Mouse (Mus musculus): ENCODE data around the gene Gm13275. TPM values are rescaled to one million over a fixed set of nuclear protein-coding genes. Genes with fewer than 3 reads are reported as not detected.
"Not testable (repeated sequence)": the region's sequence is repeated elsewhere in the genome, so short reads cannot be mapped to it uniquely, and the experiment has no call there.

Gene Gm13275
- polyA plus RNA-seq, 1 experiment from 2014 or later = not detected

DNA sequence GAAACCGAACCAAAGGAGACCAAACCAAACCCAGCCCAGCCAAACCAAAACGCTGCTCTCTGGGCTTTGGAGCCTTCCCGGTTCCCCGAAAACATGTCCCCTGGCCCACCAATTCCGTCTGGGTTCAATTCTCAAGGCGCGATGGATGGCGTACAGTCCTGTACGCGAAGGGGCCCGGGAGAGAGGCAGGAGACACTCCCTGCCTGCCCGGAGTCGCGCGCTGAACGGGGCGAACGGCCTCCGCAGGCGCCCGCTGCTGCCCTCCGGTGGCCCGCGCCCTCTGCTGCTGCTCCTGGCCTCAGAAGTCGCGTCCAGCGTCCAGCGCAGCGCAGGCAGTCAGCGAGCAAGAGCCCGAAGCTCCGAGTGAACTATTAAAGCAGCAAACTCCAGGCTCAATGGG is 20.8 kb upstream of the Gm13275 start, which contains the start of gene Gm13290:
Gene Gm13290, plus strand, starts transcription at position 301 of the 400 bp plus-strand sequence.
- not testable (repeated sequence) for ATAC-seq (replicated peaks); H3K9ac ChIP-seq; H3K27me3 ChIP-seq (replicated peaks); H3K4me1 ChIP-seq; H3K9me3 ChIP-seq; H3K4me3 ChIP-seq; H3K4me2 ChIP-seq; H3K36me3 ChIP-seq (replicated peaks); H3K27ac ChIP-seq
- no CpG with 5 or more reads among the region's 32 CpGs for WGBS

DNA sequence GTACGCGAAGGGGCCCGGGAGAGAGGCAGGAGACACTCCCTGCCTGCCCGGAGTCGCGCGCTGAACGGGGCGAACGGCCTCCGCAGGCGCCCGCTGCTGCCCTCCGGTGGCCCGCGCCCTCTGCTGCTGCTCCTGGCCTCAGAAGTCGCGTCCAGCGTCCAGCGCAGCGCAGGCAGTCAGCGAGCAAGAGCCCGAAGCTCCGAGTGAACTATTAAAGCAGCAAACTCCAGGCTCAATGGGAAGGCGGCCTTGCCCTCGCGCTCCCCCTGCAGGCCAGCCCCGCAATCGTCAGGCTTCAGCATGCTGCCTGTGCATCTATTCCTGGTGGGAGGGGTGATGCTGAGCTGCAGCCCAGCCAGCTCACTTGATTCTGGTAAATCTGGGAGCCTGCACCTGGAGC is 17.7 kb upstream of the Gm13275 start, which contains the start of gene Gm13289:
Gene Gm13289, plus strand, starts transcription at position 301 of the 400 bp plus-strand sequence.
- H3K4me3 ChIP-seq; ATAC-seq (replicated peaks); H3K9me3 ChIP-seq; H3K9ac ChIP-seq; H3K36me3 ChIP-seq (replicated peaks); H3K4me1 ChIP-seq; H3K27ac ChIP-seq; H3K27me3 ChIP-seq (replicated peaks); H3K4me2 ChIP-seq: not testable (repeated sequence)
- no CpG with 5 or more reads among the region's 29 CpGs for WGBS

DNA sequence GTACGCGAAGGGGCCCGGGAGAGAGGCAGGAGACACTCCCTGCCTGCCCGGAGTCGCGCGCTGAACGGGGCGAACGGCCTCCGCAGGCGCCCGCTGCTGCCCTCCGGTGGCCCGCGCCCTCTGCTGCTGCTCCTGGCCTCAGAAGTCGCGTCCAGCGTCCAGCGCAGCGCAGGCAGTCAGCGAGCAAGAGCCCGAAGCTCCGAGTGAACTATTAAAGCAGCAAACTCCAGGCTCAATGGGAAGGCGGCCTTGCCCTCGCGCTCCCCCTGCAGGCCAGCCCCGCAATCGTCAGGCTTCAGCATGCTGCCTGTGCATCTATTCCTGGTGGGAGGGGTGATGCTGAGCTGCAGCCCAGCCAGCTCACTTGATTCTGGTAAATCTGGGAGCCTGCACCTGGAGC is 14.7 kb upstream of the Gm13275 start, which contains the start of gene Gm13272:
Gene Gm13272, plus strand, starts transcription at position 301 of the 400 bp plus-strand sequence.
- not testable (repeated sequence) for H3K36me3 ChIP-seq (replicated peaks); H3K4me2 ChIP-seq; H3K27ac ChIP-seq; H3K4me1 ChIP-seq; H3K9ac ChIP-seq; H3K27me3 ChIP-seq (replicated peaks); ATAC-seq (replicated peaks); H3K9me3 ChIP-seq; H3K4me3 ChIP-seq
- no CpG with 5 or more reads among the region's 29 CpGs for WGBS

DNA sequence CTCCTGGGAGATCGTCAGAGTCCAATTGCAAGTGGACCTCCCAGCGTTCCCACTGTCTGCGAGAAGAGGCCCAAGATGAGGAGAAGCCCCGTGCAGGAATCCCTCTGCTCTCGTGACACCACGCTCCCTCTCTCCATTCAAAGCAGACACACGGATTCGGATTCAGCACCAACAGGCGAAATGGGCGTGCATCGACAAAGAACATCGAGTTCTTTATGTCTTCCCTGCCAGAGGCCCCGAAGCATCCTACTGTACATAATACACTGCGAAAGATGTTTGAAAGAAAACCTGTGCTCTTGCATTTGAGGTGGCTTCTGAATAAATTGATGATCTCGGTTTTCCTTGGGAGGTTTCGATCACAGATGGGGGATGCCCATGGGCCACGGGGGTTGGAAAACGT is 14.0 kb upstream of the Gm13275 start:
- not testable (repeated sequence) for H3K27me3 ChIP-seq (replicated peaks)

DNA sequence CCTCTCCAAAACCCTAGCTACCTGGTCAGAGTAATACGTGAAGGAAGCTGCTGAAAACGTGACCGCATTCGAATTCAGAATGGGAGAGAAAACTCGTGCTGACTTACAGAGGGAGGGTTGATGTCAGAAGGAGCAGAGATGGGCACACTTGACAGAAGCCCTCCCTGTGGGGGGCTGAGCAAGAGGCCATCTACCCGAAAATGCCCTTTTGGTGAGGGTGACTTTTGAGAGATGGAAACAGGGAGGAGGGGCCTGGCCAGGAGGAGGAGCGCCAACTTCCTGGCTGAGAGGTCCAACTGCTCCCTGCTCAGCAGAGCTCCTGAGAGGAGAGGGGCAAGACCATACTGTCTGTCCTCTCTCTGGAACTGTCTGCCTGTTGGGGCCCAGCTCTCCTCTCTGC is 12.5 kb upstream of the Gm13275 start, which contains the start of gene Ifnz:
Gene Ifnz, plus strand, starts transcription at position 301 of the 400 bp plus-strand sequence.
- H3K4me2 ChIP-seq = peak within 1 kb of the TSS; percentile 45
- H3K9me3 ChIP-seq; H3K27me3 ChIP-seq (replicated peaks); H3K36me3 ChIP-seq (replicated peaks); H3K4me1 ChIP-seq; ATAC-seq (replicated peaks); H3K9ac ChIP-seq; H3K27ac ChIP-seq; H3K4me3 ChIP-seq: not testable (repeated sequence)
- WGBS = 19% methylated on average over 4 of the region's 7 CpGs

More for the DNA sequence above, 14.0 kb upstream of the Gm13275 start:
- not testable (repeated sequence) for H3K9me3 ChIP-seq; H3K4me2 ChIP-seq; H3K36me3 ChIP-seq (replicated peaks); ATAC-seq (replicated peaks); H3K4me1 ChIP-seq; H3K4me3 ChIP-seq; H3K27ac ChIP-seq; H3K9ac ChIP-seq
- 52% methylated on average over 16 of the region's 18 CpGs for WGBS

DNA sequence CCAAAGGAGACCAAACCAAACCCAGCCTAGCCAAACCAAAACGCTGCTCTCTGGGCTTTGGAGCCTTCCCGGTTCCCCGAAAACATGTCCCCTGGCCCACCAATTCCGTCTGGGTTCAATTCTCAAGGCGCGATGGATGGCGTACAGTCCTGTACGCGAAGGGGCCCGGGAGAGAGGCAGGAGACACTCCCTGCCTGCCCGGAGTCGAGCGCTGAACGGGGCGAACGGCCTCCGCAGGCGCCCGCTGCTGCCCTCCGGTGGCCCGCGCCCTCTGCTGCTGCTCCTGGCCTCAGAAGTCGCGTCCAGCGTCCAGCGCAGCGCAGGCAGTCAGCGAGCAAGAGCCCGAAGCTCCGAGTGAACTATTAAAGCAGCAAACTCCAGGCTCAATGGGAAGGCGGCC is 12.0 kb upstream of the Gm13275 start:
- not testable (repeated sequence) for H3K9ac ChIP-seq; H3K27me3 ChIP-seq (replicated peaks); H3K4me1 ChIP-seq; H3K36me3 ChIP-seq (replicated peaks); ATAC-seq (replicated peaks); H3K27ac ChIP-seq; H3K4me3 ChIP-seq; H3K9me3 ChIP-seq
- 0% methylated on average over 15 of the region's 31 CpGs for WGBS
- H3K4me2 ChIP-seq = peak overlapping the region; percentile 45

DNA sequence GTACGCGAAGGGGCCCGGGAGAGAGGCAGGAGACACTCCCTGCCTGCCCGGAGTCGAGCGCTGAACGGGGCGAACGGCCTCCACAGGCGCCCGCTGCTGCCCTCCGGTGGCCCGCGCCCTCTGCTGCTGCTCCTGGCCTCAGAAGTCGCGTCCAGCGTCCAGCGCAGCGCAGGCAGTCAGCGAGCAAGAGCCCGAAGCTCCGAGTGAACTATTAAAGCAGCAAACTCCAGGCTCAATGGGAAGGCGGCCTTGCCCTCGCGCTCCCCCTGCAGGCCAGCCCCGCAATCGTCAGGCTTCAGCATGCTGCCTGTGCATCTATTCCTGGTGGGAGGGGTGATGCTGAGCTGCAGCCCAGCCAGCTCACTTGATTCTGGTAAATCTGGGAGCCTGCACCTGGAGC is 8.9 kb upstream of the Gm13275 start, which contains the start of gene Gm13276:
Gene Gm13276, plus strand, starts transcription at position 301 of the 400 bp plus-strand sequence.
- H3K27ac ChIP-seq; H3K9me3 ChIP-seq; H3K36me3 ChIP-seq (replicated peaks); H3K4me2 ChIP-seq; H3K27me3 ChIP-seq (replicated peaks); ATAC-seq (replicated peaks); H3K4me1 ChIP-seq; H3K4me3 ChIP-seq; H3K9ac ChIP-seq: not testable (repeated sequence)
- no CpG with 5 or more reads among the region's 27 CpGs for WGBS

DNA sequence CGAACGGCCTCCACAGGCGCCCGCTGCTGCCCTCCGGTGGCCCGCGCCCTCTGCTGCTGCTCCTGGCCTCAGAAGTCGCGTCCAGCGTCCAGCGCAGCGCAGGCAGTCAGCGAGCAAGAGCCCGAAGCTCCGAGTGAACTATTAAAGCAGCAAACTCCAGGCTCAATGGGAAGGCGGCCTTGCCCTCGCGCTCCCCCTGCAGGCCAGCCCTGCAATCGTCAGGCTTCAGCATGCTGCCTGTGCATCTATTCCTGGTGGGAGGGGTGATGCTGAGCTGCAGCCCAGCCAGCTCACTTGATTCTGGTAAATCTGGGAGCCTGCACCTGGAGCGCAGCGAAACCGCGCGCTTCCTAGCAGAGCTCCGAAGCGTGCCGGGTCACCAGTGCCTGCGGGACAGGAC is 5.9 kb upstream of the Gm13275 start, which contains the start of gene Gm13277:
Gene Gm13277, plus strand, starts transcription at position 231 of the 400 bp plus-strand sequence.
- not testable (repeated sequence) for H3K27ac ChIP-seq; H3K4me3 ChIP-seq; H3K9me3 ChIP-seq; H3K4me1 ChIP-seq; H3K27me3 ChIP-seq (replicated peaks); H3K9ac ChIP-seq; ATAC-seq (replicated peaks); H3K36me3 ChIP-seq (replicated peaks); H3K4me2 ChIP-seq
- WGBS = 0% methylated on average over 3 of the region's 28 CpGs

DNA sequence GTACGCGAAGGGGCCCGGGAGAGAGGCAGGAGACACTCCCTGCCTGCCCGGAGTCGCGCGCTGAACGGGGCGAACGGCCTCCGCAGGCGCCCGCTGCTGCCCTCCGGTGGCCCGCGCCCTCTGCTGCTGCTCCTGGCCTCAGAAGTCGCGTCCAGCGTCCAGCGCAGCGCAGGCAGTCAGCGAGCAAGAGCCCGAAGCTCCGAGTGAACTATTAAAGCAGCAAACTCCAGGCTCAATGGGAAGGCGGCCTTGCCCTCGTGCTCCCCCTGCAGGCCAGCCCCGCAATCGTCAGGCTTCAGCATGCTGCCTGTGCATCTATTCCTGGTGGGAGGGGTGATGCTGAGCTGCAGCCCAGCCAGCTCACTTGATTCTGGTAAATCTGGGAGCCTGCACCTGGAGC is 3.0 kb upstream of the Gm13275 start, which contains the start of gene Gm13278:
Gene Gm13278, plus strand, starts transcription at position 301 of the 400 bp plus-strand sequence.
- H3K9me3 ChIP-seq; H3K27ac ChIP-seq; H3K4me3 ChIP-seq; H3K36me3 ChIP-seq (replicated peaks); H3K4me1 ChIP-seq; H3K9ac ChIP-seq; H3K27me3 ChIP-seq (replicated peaks); H3K4me2 ChIP-seq; ATAC-seq (replicated peaks): not testable (repeated sequence)
- WGBS = no CpG with 5 or more reads among the region's 28 CpGs

DNA sequence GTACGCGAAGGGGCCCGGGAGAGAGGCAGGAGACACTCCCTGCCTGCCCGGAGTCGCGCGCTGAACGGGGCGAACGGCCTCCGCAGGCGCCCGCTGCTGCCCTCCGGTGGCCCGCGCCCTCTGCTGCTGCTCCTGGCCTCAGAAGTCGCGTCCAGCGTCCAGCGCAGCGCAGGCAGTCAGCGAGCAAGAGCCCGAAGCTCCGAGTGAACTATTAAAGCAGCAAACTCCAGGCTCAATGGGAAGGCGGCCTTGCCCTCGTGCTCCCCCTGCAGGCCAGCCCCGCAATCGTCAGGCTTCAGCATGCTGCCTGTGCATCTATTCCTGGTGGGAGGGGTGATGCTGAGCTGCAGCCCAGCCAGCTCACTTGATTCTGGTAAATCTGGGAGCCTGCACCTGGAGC is 2.8 kb downstream of the Gm13275 start, which contains the start of gene Gm13279:
Gene Gm13279, plus strand, starts transcription at position 301 of the 400 bp plus-strand sequence.
- not testable (repeated sequence) for H3K4me1 ChIP-seq; H3K36me3 ChIP-seq (replicated peaks); H3K9me3 ChIP-seq; H3K9ac ChIP-seq; ATAC-seq (replicated peaks); H3K4me2 ChIP-seq; H3K27ac ChIP-seq; H3K4me3 ChIP-seq; H3K27me3 ChIP-seq (replicated peaks)
- WGBS = no CpG with 5 or more reads among the region's 28 CpGs

DNA sequence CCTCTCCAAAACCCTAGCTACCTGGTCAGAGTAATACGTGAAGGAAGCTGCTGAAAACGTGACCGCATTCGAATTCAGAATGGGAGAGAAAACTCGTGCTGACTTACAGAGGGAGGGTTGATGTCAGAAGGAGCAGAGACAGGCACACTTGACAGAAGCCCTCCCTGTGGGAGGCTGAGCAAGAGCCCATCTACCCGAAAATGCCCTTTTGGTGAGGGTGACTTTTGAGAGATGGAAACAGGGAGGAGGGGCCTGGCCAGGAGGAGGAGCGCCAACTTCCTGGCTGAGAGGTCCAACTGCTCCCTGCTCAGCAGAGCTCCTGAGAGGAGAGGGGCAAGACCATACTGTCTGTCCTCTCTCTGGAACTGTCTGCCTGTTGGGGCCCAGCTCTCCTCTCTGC is 5.1 kb downstream of the Gm13275 start, which contains the start of gene Gm13285:
Gene Gm13285, plus strand, starts transcription at position 301 of the 400 bp plus-strand sequence.
- not testable (repeated sequence) for H3K27ac ChIP-seq; H3K4me3 ChIP-seq; H3K36me3 ChIP-seq (replicated peaks); H3K27me3 ChIP-seq (replicated peaks); H3K4me2 ChIP-seq; H3K4me1 ChIP-seq; H3K9me3 ChIP-seq; H3K9ac ChIP-seq; ATAC-seq (replicated peaks)
- 15% methylated on average over 5 of the region's 7 CpGs for WGBS

DNA sequence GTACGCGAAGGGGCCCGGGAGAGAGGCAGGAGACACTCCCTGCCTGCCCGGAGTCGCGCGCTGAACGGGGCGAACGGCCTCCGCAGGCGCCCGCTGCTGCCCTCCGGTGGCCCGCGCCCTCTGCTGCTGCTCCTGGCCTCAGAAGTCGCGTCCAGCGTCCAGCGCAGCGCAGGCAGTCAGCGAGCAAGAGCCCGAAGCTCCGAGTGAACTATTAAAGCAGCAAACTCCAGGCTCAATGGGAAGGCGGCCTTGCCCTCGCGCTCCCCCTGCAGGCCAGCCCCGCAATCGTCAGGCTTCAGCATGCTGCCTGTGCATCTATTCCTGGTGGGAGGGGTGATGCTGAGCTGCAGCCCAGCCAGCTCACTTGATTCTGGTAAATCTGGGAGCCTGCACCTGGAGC is 8.7 kb downstream of the Gm13275 start, which contains the start of gene Gm13287:
Gene Gm13287, plus strand, starts transcription at position 301 of the 400 bp plus-strand sequence.
- not testable (repeated sequence) for ATAC-seq (replicated peaks); H3K27me3 ChIP-seq (replicated peaks); H3K9ac ChIP-seq; H3K4me2 ChIP-seq; H3K9me3 ChIP-seq; H3K4me3 ChIP-seq; H3K36me3 ChIP-seq (replicated peaks); H3K27ac ChIP-seq; H3K4me1 ChIP-seq
- no CpG with 5 or more reads among the region's 29 CpGs for WGBS

DNA sequence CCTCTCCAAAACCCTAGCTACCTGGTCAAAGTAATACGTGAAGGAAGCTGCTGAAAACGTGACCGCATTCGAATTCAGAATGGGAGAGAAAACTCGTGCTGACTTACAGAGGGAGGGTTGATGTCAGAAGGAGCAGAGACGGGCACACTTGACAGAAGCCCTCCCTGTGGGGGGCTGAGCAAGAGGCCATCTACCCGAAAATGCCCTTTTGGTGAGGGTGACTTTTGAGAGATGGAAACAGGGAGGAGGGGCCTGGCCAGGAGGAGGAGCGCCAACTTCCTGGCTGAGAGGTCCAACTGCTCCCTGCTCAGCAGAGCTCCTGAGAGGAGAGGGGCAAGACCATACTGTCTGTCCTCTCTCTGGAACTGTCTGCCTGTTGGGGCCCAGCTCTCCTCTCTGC is 10.9 kb downstream of the Gm13275 start, which contains the start of gene Gm13288:
Gene Gm13288, plus strand, starts transcription at position 301 of the 400 bp plus-strand sequence.
- H3K36me3 ChIP-seq (replicated peaks); H3K9me3 ChIP-seq; ATAC-seq (replicated peaks); H3K9ac ChIP-seq; H3K27ac ChIP-seq; H3K4me1 ChIP-seq; H3K27me3 ChIP-seq (replicated peaks): not testable (repeated sequence)
- Histone ChIP-seq H3K4me3 (peak within 1 kb of the TSS; percentile 22; the same call in 1 of the 2 replicates), H3K4me2 (peak within 1 kb of the TSS; percentile 43)
- WGBS = no CpG with 5 or more reads among the region's 8 CpGs
